Mouse (Mus musculus) lung, postnatal 0 days (tissue): ENCODE data around the gene Uts2. TPM values are rescaled to one million over a fixed set of nuclear protein-coding genes. Genes with fewer than 3 reads are reported as not detected.

Source experiments
- ATAC-seq: fragments of 200-750 bp; cut with Nextera tagmentation; 2 replicates; pipeline ENCODE4 v1.8.0; 2017; ENCODE audit warnings: moderate library complexity
- DNase-seq: peaks from one replicate; pipeline ENCODE4 v3.0.0-alpha.2; 2016; ENCODE audit warnings: low spot score
- H3K27ac ChIP-seq: fragments of 300-500 bp; sonication (generic); 2 replicates; pipeline ENCODE4 v1.5.1; 2014; ENCODE audit warnings: antibody characterized with exemption, mild to moderate bottlenecking, low read length, mixed read lengths
- H3K27me3 ChIP-seq: fragments of 300-500 bp; sonication (generic); replicated peaks from 2 replicates; pipeline ENCODE4 v1.6.1; 2014; ENCODE audit warnings: low read length, mixed read lengths; ENCODE audit not compliant: insufficient read depth
- H3K36me3 ChIP-seq: fragments of 300-500 bp; sonication (generic); 2 replicates; pipeline ENCODE4 v1.6.1; 2014; ENCODE audit warnings: low read length, mixed read lengths; ENCODE audit not compliant: insufficient read depth
- H3K4me1 ChIP-seq: fragments of 300-500 bp; sonication (generic); 2 replicates; pipeline ENCODE4 v1.6.1; 2014; ENCODE audit warnings: antibody characterized with exemption, low read depth, low read length, mixed read lengths; ENCODE audit not compliant: insufficient read depth
- H3K4me2 ChIP-seq: fragments of 300-500 bp; sonication (generic); replicated peaks from 2 replicates; pipeline ENCODE4 v1.6.1; 2014; ENCODE audit warnings: low read depth, mild to moderate bottlenecking, low read length, moderate library complexity, mixed read lengths
- H3K4me3 ChIP-seq: fragments of 300-500 bp; sonication (generic); 2 replicates; pipeline ENCODE4 v1.5.1; 2014; ENCODE audit warnings: low read depth, low read length
- H3K9ac ChIP-seq: fragments of 300-500 bp; sonication (generic); replicated peaks from 2 replicates; pipeline ENCODE4 v1.6.1; 2014; ENCODE audit warnings: low read depth, mild to moderate bottlenecking
- H3K9me3 ChIP-seq: fragments of 300-500 bp; sonication (generic); 2 replicates; pipeline ENCODE4 v1.6.1; 2016; ENCODE audit warnings: low read length, mixed read lengths
- CTCF ChIP-seq: IDR thresholded peaks from 2 replicates; pipeline ENCODE4 v1.5.1; 2016; ENCODE audit warnings: antibody characterized with exemption, mild to moderate bottlenecking
- EP300 ChIP-seq: IDR thresholded peaks from 2 replicates; pipeline ENCODE4 v1.6.1; 2016; ENCODE audit warnings: antibody characterized with exemption, mild to moderate bottlenecking, control low read depth
- WGBS: fragments of 180-500 bp; shearing (Covaris S2); extraction: QIAGEN DNeasy Blood & Tissue Kit; methylation state at CpG from one replicate; pipeline ENCODE4 v1.1.7; 2014; 5-methylcytosine and 5-hydroxymethylcytosine counted together
- polyA plus RNA-seq: library from polyadenylated mRNA; unstranded; fragments of >200 nt; fragmentation: Nextera tagmentation; extraction: Ambion mirVana; gene quantifications from 2 replicates; pipeline ENCODE4 v1.2.1, GENCODE M21; 2015

Gene Uts2
- polyA plus RNA-seq, 1 experiment from 2014 or later = not detected

- Histone ChIP-seq H3K4me2 (no peak overlapping the region), H3K36me3 (peaks cover 11% of the 10 kb centered on the region; the same call in 1 of the 2 replicates), H3K27ac (no peak overlapping the region), H3K4me1 (no peaks in the 10 kb centered on the region), H3K27me3 (no peaks in the 10 kb centered on the region), H3K4me3 (no peak overlapping the region), H3K9me3 (no peaks in the 10 kb centered on the region), H3K9ac (no peak overlapping the region)
- TF ChIP-seq EP300 (no peak), CTCF (no peak)
- 64% methylated on average over 9 of the region's 9 CpGs for WGBS
- no peak for DNase-seq
- ATAC-seq = no peak
These were observed 27.3 kb downstream of the Uts2 start for GRCm38 (mm10) chr4:151024152-151024551.

- TF ChIP-seq EP300 = no peak
- TF ChIP-seq CTCF = peak; percentile 84
- no peak overlapping the region for H3K9ac ChIP-seq
- H3K4me2 ChIP-seq = no peak overlapping the region
- no peaks in the 10 kb centered on the region for H3K4me1 ChIP-seq
- H3K27me3 ChIP-seq = no peaks in the 10 kb centered on the region
- ATAC-seq (peak; percentile 47; the same call in 1 of the 2 replicates), DNase-seq (peak; percentile 58)
- no peak overlapping the region for H3K27ac ChIP-seq
- H3K9me3 ChIP-seq = no peaks in the 10 kb centered on the region
- H3K4me3 ChIP-seq = no peak overlapping the region
- 39% methylated on average over 6 of the region's 6 CpGs for WGBS
- peaks cover 7% of the 10 kb centered on the region; the same call in 1 of the 2 replicates for H3K36me3 ChIP-seq
These were observed 30.1 kb downstream of the Uts2 start for GRCm38 (mm10) chr4:151027001-151027400.

GRCm38 (mm10) chr4:151036521-151036920 is 39.6 kb downstream of the Uts2 start:
- peaks cover 4% of the 10 kb centered on the region; the same call in 1 of the 2 replicates for H3K36me3 ChIP-seq
- H3K4me1 ChIP-seq = no peaks in the 10 kb centered on the region
- DNase-seq (no peak), ATAC-seq (no peak)
- whole genome bisulfite sequencing = 84% methylated on average over 7 of the region's 7 CpGs
- no peaks in the 10 kb centered on the region for H3K9me3 ChIP-seq
- no peak overlapping the region for H3K4me2 ChIP-seq
- H3K27me3 ChIP-seq = no peaks in the 10 kb centered on the region
- TF ChIP-seq CTCF (no peak), EP300 (no peak)
- no peak overlapping the region for H3K27ac ChIP-seq
- H3K4me3 ChIP-seq = no peak overlapping the region
- H3K9ac ChIP-seq = no peak overlapping the region

- H3K27me3 ChIP-seq = no peaks in the 10 kb centered on the region
- no peak overlapping the region for H3K4me3 ChIP-seq
- no peak for ATAC-seq
- H3K9ac ChIP-seq = no peak overlapping the region
- 88% methylated on average over 11 of the region's 11 CpGs for WGBS
- no peaks in the 10 kb centered on the region for H3K4me1 ChIP-seq
- no peak for DNase-seq
- TF ChIP-seq EP300 (no peak), CTCF (no peak)
- H3K27ac ChIP-seq = no peak overlapping the region
- no peak overlapping the region for H3K4me2 ChIP-seq
- peaks cover 1% of the 10 kb centered on the region; the same call in 1 of the 2 replicates for H3K36me3 ChIP-seq
- no peaks in the 10 kb centered on the region for H3K9me3 ChIP-seq
These were observed 40.9 kb downstream of the Uts2 start for GRCm38 (mm10) chr4:151037800-151038199.

GRCm38 (mm10) chr4:151041506-151041905 is 44.6 kb downstream of the Uts2 start:
- DNase-seq (no peak), ATAC-seq (no peak)
- no peak overlapping the region for H3K4me3 ChIP-seq
- 68% methylated on average over 5 of the region's 5 CpGs for WGBS
- H3K9ac ChIP-seq = no peak overlapping the region
- H3K4me1 ChIP-seq = peaks cover 5% of the 10 kb centered on the region; the same call in 1 of the 2 replicates
- H3K27ac ChIP-seq = no peak overlapping the region
- TF ChIP-seq EP300 (no peak), CTCF (no peak)
- H3K36me3 ChIP-seq = no peaks in the 10 kb centered on the region
- no peaks in the 10 kb centered on the region for H3K9me3 ChIP-seq
- H3K27me3 ChIP-seq = no peaks in the 10 kb centered on the region
- peak overlapping the region; percentile 20; the same call in 1 of the 2 replicates for H3K4me2 ChIP-seq

- Histone ChIP-seq H3K4me3 (peak overlapping the region; percentile 55), H3K27me3 (no peaks in the 10 kb centered on the region), H3K4me2 (peak overlapping the region; percentile 97), H3K27ac (peak overlapping the region; percentile 93), H3K36me3 (no peaks in the 10 kb centered on the region; the same call in 1 of the 2 replicates), H3K9ac (peak overlapping the region; percentile 76; the same call in 1 of the 2 replicates), H3K4me1 (peaks cover 5% of the 10 kb centered on the region; the same call in 1 of the 2 replicates), H3K9me3 (no peaks in the 10 kb centered on the region)
- DNase-seq = peak; percentile 91
- TF ChIP-seq CTCF (no peak), EP300 (0 out of 2 replicates have a peak, but pooled peaks have one; percentile 52)
- peak; percentile 62 for ATAC-seq
- WGBS = 23% methylated on average over 5 of the region's 5 CpGs
These were observed 46.4 kb downstream of the Uts2 start for GRCm38 (mm10) chr4:151043281-151043680.
